Mouse (Mus musculus) liver, adult 2 months (tissue): ENCODE data around the gene Nacad.
A peak's percentile ranks its signal among the peaks of the same experiment; 100 is the strongest.

Source experiments
- CTCF ChIP-seq: fragments of 200-500 bp; IDR thresholded peaks from 2 replicates; pipeline ENCODE4 v1.5.1; 2011; ENCODE audit warnings: low read depth, low read length, control low read depth
- POLR2A ChIP-seq: fragments of 200-500 bp; IDR thresholded peaks from 2 replicates; pipeline ENCODE4 v1.6.1; 2011; ENCODE audit warnings: low read length, control low read depth; ENCODE audit not compliant: insufficient read depth; ENCODE audit errors: extremely low read depth

- no peak for TF ChIP-seq POLR2A
- peak; percentile 36 for TF ChIP-seq CTCF
These were observed 23.8 kb upstream of the Nacad start for GRCm38 (mm10) chr11:6629655-6630054.
